Mouse (Mus musculus) testis, adult 2 months (tissue): ENCODE measurements around the gene Snrpf.

Source experiments
- CTCF ChIP-seq: fragments of 200-500 bp; IDR thresholded peaks from 2 replicates; pipeline ENCODE4 v1.5.1; 2012; ENCODE audit warnings: low read depth, mild to moderate bottlenecking, inconsistent platforms, low read length, moderate library complexity; ENCODE audit not compliant: control insufficient read depth, insufficient read depth, insufficient replicate concordance
- POLR2A ChIP-seq: fragments of 200-500 bp; IDR thresholded peaks from 2 replicates; pipeline ENCODE4 v1.6.1; 2012; ENCODE audit warnings: low read depth, mild to moderate bottlenecking, inconsistent platforms, low read length, moderate library complexity; ENCODE audit not compliant: control insufficient read depth

GRCm38 (mm10) chr10:93567841-93568566 lies 21.5 kb downstream of the Snrpf start:
- TF ChIP-seq CTCF (no peak), POLR2A (no peak)
